Mouse (Mus musculus): ENCODE data around the gene Ube2k. TPM values are rescaled to one million over a fixed set of nuclear protein-coding genes. Genes with fewer than 3 reads are reported as not detected.

The Ube2k gene
- polyA plus RNA-seq, 1 experiment = 95.3 TPM

- TF ChIP-seq TCF12 (IDR thresholded peaks at IDR 0.05; ENCODE audit: insufficient read depth, poor library complexity, severe bottlenecking) (no peak), MAX (IDR thresholded peaks at IDR 0.05; ENCODE audit: low read depth) (no peak), SRF (IDR thresholded peaks at IDR 0.05; ENCODE audit: control insufficient read depth, insufficient read length, low read depth) (no peak), TCF3 (IDR thresholded peaks at IDR 0.05; ENCODE audit: insufficient read length, low read depth) (no peak), CEBPB (IDR thresholded peaks at IDR 0.05; ENCODE audit: insufficient read depth, poor library complexity, severe bottlenecking) (no peak)
- H3K36me3 ChIP-seq (ENCODE audit: control insufficient read depth, insufficient read depth) = peaks cover 30% of the 10 kb centered on the region
- peaks cover 15% of the 10 kb centered on the region for H3K79me2 ChIP-seq (ENCODE audit: control insufficient read depth, insufficient read depth)
- no peaks in the 10 kb centered on the region for H3K27me3 ChIP-seq (ENCODE audit: control insufficient read depth, insufficient read depth, insufficient read length)
- H3ac ChIP-seq (ENCODE audit: control insufficient read depth, insufficient read length) = no peak overlapping the region
- no peak overlapping the region for H3K4me3 ChIP-seq
- no peak overlapping the region for H3K4me2 ChIP-seq (ENCODE audit: low read depth)
Measured at GRCm38 (mm10) chr5:65609769-65610168, 72.7 kb downstream of the Ube2k start.

- no peaks in the 10 kb centered on the region for H3K27me3 ChIP-seq (ENCODE audit: control insufficient read depth, insufficient read depth, insufficient read length)
- H3K4me3 ChIP-seq = no peak overlapping the region
- TF ChIP-seq MYOG (IDR thresholded peaks at IDR 0.05; ENCODE audit: control insufficient read depth in 1 of 3, insufficient read depth in 1 of 3, insufficient read length in 2 of 3, low read depth in 2 of 3) (no peak), MYOD1 (IDR thresholded peaks at IDR 0.05; ENCODE audit: control insufficient read depth in 1 of 3, insufficient read length in 2 of 3, low read depth in 2 of 3) (no peak), USF1 (IDR thresholded peaks at IDR 0.05; ENCODE audit: low read depth) (no peak), POLR2AphosphoS2 (IDR thresholded peaks at IDR 0.05; ENCODE audit: insufficient read length, low read depth) (no peak), REST (IDR thresholded peaks at IDR 0.05; ENCODE audit: insufficient read depth, insufficient read length) (no peak), TCF3 (IDR thresholded peaks at IDR 0.05; ENCODE audit: insufficient read length, low read depth) (no peak), CEBPB (IDR thresholded peaks at IDR 0.05; ENCODE audit: insufficient read depth, poor library complexity, severe bottlenecking) (no peak)
- no peak overlapping the region for H3ac ChIP-seq (ENCODE audit: control insufficient read depth, insufficient read length)
- no peak overlapping the region for H3K4me2 ChIP-seq (ENCODE audit: low read depth)
- H3K36me3 ChIP-seq (ENCODE audit: control insufficient read depth, insufficient read depth) = peaks cover 33% of the 10 kb centered on the region
- H3K79me2 ChIP-seq (ENCODE audit: control insufficient read depth, insufficient read depth) = peaks cover 15% of the 10 kb centered on the region
Measured at GRCm38 (mm10) chr5:65610541-65610940, 73.5 kb downstream of the Ube2k start.

GRCm38 (mm10) chr5:65613152-65613924 is 76.3 kb downstream of the Ube2k start:
- Histone ChIP-seq H3K4me2 (ENCODE audit: low read depth) (no peak overlapping the region), H3K4me3 (no peak overlapping the region), H3K36me3 (ENCODE audit: control insufficient read depth, insufficient read depth) (peaks cover 52% of the 10 kb centered on the region), H3K79me2 (ENCODE audit: control insufficient read depth, insufficient read depth) (peaks cover 15% of the 10 kb centered on the region), H3ac (ENCODE audit: control insufficient read depth, insufficient read length) (no peak overlapping the region), H3K27me3 (ENCODE audit: control insufficient read depth, insufficient read depth, insufficient read length) (no peaks in the 10 kb centered on the region)
- no peak for TF ChIP-seq USF1 (IDR thresholded peaks at IDR 0.05; ENCODE audit: low read depth)
- TF ChIP-seq TCF12 (IDR thresholded peaks at IDR 0.05; ENCODE audit: insufficient read depth, poor library complexity, severe bottlenecking) = no peak
- TF ChIP-seq POLR2AphosphoS2 (IDR thresholded peaks at IDR 0.05; ENCODE audit: insufficient read length, low read depth) = no peak
- no peak for TF ChIP-seq CEBPB (IDR thresholded peaks at IDR 0.05; ENCODE audit: insufficient read depth, poor library complexity, severe bottlenecking)
- no peak for TF ChIP-seq SRF (IDR thresholded peaks at IDR 0.05; ENCODE audit: control insufficient read depth, insufficient read length, low read depth)
- no peak for TF ChIP-seq MYOD1 (IDR thresholded peaks at IDR 0.05; ENCODE audit: control insufficient read depth in 1 of 3, insufficient read length in 2 of 3, low read depth in 2 of 3)
- TF ChIP-seq TCF3 (IDR thresholded peaks at IDR 0.05; ENCODE audit: insufficient read length, low read depth) = no peak
- no peak for TF ChIP-seq E2F4 (IDR thresholded peaks at IDR 0.05; ENCODE audit: insufficient read depth)
- TF ChIP-seq MAX (IDR thresholded peaks at IDR 0.05; ENCODE audit: low read depth) = no peak
- no peak for TF ChIP-seq REST (IDR thresholded peaks at IDR 0.05; ENCODE audit: insufficient read depth, insufficient read length)
- TF ChIP-seq MYOG (IDR thresholded peaks at IDR 0.05; ENCODE audit: control insufficient read depth in 1 of 3, insufficient read depth in 1 of 3, insufficient read length in 2 of 3, low read depth in 2 of 3) = no peak
- TF ChIP-seq POLR2A (IDR thresholded peaks at IDR 0.05; ENCODE audit: insufficient read length, low read depth) = no peak

GRCm38 (mm10) chr5:65624340-65624739 is 87.3 kb downstream of the Ube2k start:
- H3K4me3 ChIP-seq = no peak overlapping the region
- H3K27me3 ChIP-seq (ENCODE audit: control insufficient read depth, insufficient read depth, insufficient read length) = no peaks in the 10 kb centered on the region
- H3K79me2 ChIP-seq (ENCODE audit: control insufficient read depth, insufficient read depth) = no peaks in the 10 kb centered on the region
- TF ChIP-seq SRF (IDR thresholded peaks at IDR 0.05; ENCODE audit: control insufficient read depth, insufficient read length, low read depth) (no peak), TCF12 (IDR thresholded peaks at IDR 0.05; ENCODE audit: insufficient read depth, poor library complexity, severe bottlenecking) (no peak), MAX (IDR thresholded peaks at IDR 0.05; ENCODE audit: low read depth) (no peak), POLR2A (IDR thresholded peaks at IDR 0.05; ENCODE audit: insufficient read length, low read depth) (no peak), MYOD1 (IDR thresholded peaks at IDR 0.05; ENCODE audit: control insufficient read depth in 1 of 3, insufficient read length in 2 of 3, low read depth in 2 of 3) (no peak), MYOG (IDR thresholded peaks at IDR 0.05; ENCODE audit: control insufficient read depth in 1 of 3, insufficient read depth in 1 of 3, insufficient read length in 2 of 3, low read depth in 2 of 3) (no peak), POLR2AphosphoS2 (IDR thresholded peaks at IDR 0.05; ENCODE audit: insufficient read length, low read depth) (no peak)
- no peak overlapping the region for H3ac ChIP-seq (ENCODE audit: control insufficient read depth, insufficient read length)
- H3K4me2 ChIP-seq (ENCODE audit: low read depth) = no peak overlapping the region
- H3K36me3 ChIP-seq (ENCODE audit: control insufficient read depth, insufficient read depth) = peaks cover 60% of the 10 kb centered on the region

- no peak overlapping the region for H3K4me3 ChIP-seq
- H3K4me2 ChIP-seq (ENCODE audit: low read depth) = no peak overlapping the region
- H3K79me2 ChIP-seq (ENCODE audit: control insufficient read depth, insufficient read depth) = no peaks in the 10 kb centered on the region
- TF ChIP-seq POLR2AphosphoS2 (IDR thresholded peaks at IDR 0.05; ENCODE audit: insufficient read length, low read depth) = no peak
- TF ChIP-seq TCF3 (IDR thresholded peaks at IDR 0.05; ENCODE audit: insufficient read length, low read depth) = no peak
- peaks cover 58% of the 10 kb centered on the region for H3K36me3 ChIP-seq (ENCODE audit: control insufficient read depth, insufficient read depth)
- H3ac ChIP-seq (ENCODE audit: control insufficient read depth, insufficient read length) = no peak overlapping the region
- no peaks in the 10 kb centered on the region for H3K27me3 ChIP-seq (ENCODE audit: control insufficient read depth, insufficient read depth, insufficient read length)
Measured at GRCm38 (mm10) chr5:65638896-65639295, 101.9 kb downstream of the Ube2k start.

Other genes with a start within 250 kb of the Ube2k start
- gene Rfc1, start 201.6 kb upstream of the Ube2k start, polyA plus RNA-seq (2012; fragmentation: generic; extraction: Trizol) = 8.7 TPM
- gene Klb, start 188.9 kb upstream of the Ube2k start, polyA plus RNA-seq (2012; fragmentation: generic; extraction: Trizol) = 0.01 TPM
- gene Rpl9, start 145.8 kb upstream of the Ube2k start, polyA plus RNA-seq (2012; fragmentation: generic; extraction: Trizol) = 2,064 TPM
- 22.6 TPM for gene Lias, start 145.7 kb upstream of the Ube2k start, polyA plus RNA-seq (2012; fragmentation: generic; extraction: Trizol)
- gene Ugdh, start 101.3 kb upstream of the Ube2k start, polyA plus RNA-seq (2012; fragmentation: generic; extraction: Trizol) = 30.9 TPM
- gene Gm43552, start 44.4 kb upstream of the Ube2k start, polyA plus RNA-seq (2012; fragmentation: generic; extraction: Trizol) = not detected
- gene Smim14, start within 50 bp of the Ube2k start, polyA plus RNA-seq (2012; fragmentation: generic; extraction: Trizol) = 83.3 TPM
- gene Pds5a, start 161.0 kb downstream of the Ube2k start, polyA plus RNA-seq (2012; fragmentation: generic; extraction: Trizol) = 17.5 TPM
- 1.9 TPM for gene N4bp2, start 226.3 kb downstream of the Ube2k start, polyA plus RNA-seq (2012; fragmentation: generic; extraction: Trizol)